Mouse (Mus musculus) heart, embryonic 16.5 days (tissue): ENCODE results near the gene Kcnh6. TPM values are rescaled to one million over a fixed set of nuclear protein-coding genes. Genes with fewer than 3 reads are reported as not detected.

Experiments used
- ATAC-seq: fragments of 200-750 bp; cut with Nextera tagmentation; replicated peaks from 2 replicates; pipeline ENCODE4 v1.8.0; 2017; ENCODE audit warnings: moderate number of reproducible peaks; ENCODE audit not compliant: insufficient read depth, low FRiP score; ENCODE audit errors: extremely low read depth
- H3K27ac ChIP-seq: fragments of 300-500 bp; sonication (generic); 2 replicates; pipeline ENCODE4 v1.5.1; 2014; ENCODE audit warnings: mild to moderate bottlenecking, low read length, control low read depth, moderate library complexity
- H3K27me3 ChIP-seq: fragments of 300-500 bp; sonication (generic); 2 replicates; pipeline ENCODE4 v1.6.1; 2014; ENCODE audit warnings: low read length, mixed read lengths; ENCODE audit not compliant: control insufficient read depth, insufficient read depth
- H3K36me3 ChIP-seq: fragments of 300-500 bp; sonication (generic); 2 replicates; pipeline ENCODE4 v1.6.1; 2014; ENCODE audit not compliant: control insufficient read depth, insufficient read depth
- H3K4me1 ChIP-seq: fragments of 300-500 bp; sonication (generic); 2 replicates; pipeline ENCODE4 v1.6.1; 2014; ENCODE audit warnings: low read length, mixed read lengths; ENCODE audit not compliant: control insufficient read depth, insufficient read depth
- H3K4me2 ChIP-seq: fragments of 300-500 bp; sonication (generic); 2 replicates; pipeline ENCODE4 v1.6.1; 2014; ENCODE audit warnings: low read depth, mild to moderate bottlenecking, control low read depth, low read length
- H3K4me3 ChIP-seq: fragments of 300-500 bp; sonication (generic); 2 replicates; pipeline ENCODE4 v1.5.1; 2014; ENCODE audit warnings: mild to moderate bottlenecking, control low read depth, low read length
- H3K9ac ChIP-seq: fragments of 300-500 bp; sonication (generic); 2 replicates; pipeline ENCODE4 v1.6.1; 2014; ENCODE audit warnings: low read length, control low read depth
- H3K9me3 ChIP-seq: fragments of 300-500 bp; sonication (generic); replicated peaks from 2 replicates; pipeline ENCODE4 v1.6.1; 2016; ENCODE audit warnings: low read length; ENCODE audit not compliant: control insufficient read depth
- WGBS: fragments of 180-500 bp; shearing (Covaris S2); extraction: QIAGEN DNeasy Blood & Tissue Kit; methylation state at CpG from one replicate; pipeline ENCODE4 v1.1.7; 2014; 5-methylcytosine and 5-hydroxymethylcytosine counted together
- polyA plus RNA-seq: library from polyadenylated mRNA; unstranded; fragments of >200 nt; fragmentation: Nextera tagmentation; extraction: Ambion mirVana; gene quantifications from 2 replicates; pipeline ENCODE4 v1.2.1, GENCODE M21; 2015

Kcnh6 gene
- 0.35 and 0.46 TPM in 2 replicates for polyA plus RNA-seq

- no peaks in the 10 kb centered on the region for H3K36me3 ChIP-seq
- H3K4me2 ChIP-seq, result peak within 1 kb of the TSS; percentile 70
- H3K27me3 ChIP-seq, result peaks cover 20% of the 10 kb centered on the region
- under 1% methylated on average over 25 of the region's 25 CpGs for WGBS
- peaks cover 3% of the 10 kb centered on the region for H3K4me1 ChIP-seq
- H3K9me3 ChIP-seq, result no peaks in the 10 kb centered on the region
- no peak; the same call in 1 of the 2 replicates for ATAC-seq
- no peak within 1 kb of the TSS for H3K27ac ChIP-seq
- peak within 1 kb of the TSS; percentile 35 for H3K4me3 ChIP-seq
- no peak within 1 kb of the TSS for H3K9ac ChIP-seq
Measured at GRCm38 (mm10) chr11:106007821-106008220, at the start of gene Kcnh6. Gene Kcnh6, plus strand, starts transcription at chr11:106008124.

GRCm38 (mm10) chr11:105958566-105958965 lies 49.4 kb upstream of the Kcnh6 start:
- WGBS, result 39% methylated on average over 1 of the region's 1 CpGs
- no peak overlapping the region for H3K4me2 ChIP-seq
- no peak overlapping the region for H3K4me3 ChIP-seq
- peaks cover 9% of the 10 kb centered on the region for H3K4me1 ChIP-seq
- no peaks in the 10 kb centered on the region; the same call in 1 of the 2 replicates for H3K27me3 ChIP-seq
- no peak for ATAC-seq
- H3K27ac ChIP-seq, result no peak overlapping the region
- H3K9me3 ChIP-seq, result no peaks in the 10 kb centered on the region
- no peak overlapping the region for H3K9ac ChIP-seq
- H3K36me3 ChIP-seq, result no peaks in the 10 kb centered on the region

- Histone ChIP-seq H3K4me3 (peak overlapping the region; percentile 12; the same call in 1 of the 2 replicates), H3K4me2 (peak overlapping the region; percentile 55), H3K9me3 (no peaks in the 10 kb centered on the region), H3K4me1 (peaks cover 9% of the 10 kb centered on the region), H3K36me3 (no peaks in the 10 kb centered on the region), H3K27ac (no peak overlapping the region), H3K9ac (peak overlapping the region; percentile 29; the same call in 1 of the 2 replicates), H3K27me3 (no peaks in the 10 kb centered on the region; the same call in 1 of the 2 replicates)
- WGBS, result 3% methylated on average over 17 of the region's 17 CpGs
- no peak for ATAC-seq
Measured at GRCm38 (mm10) chr11:105959355-105959754, 48.6 kb upstream of the Kcnh6 start.

- Histone ChIP-seq H3K9me3 (no peaks in the 10 kb centered on the region), H3K4me2 (no peak overlapping the region), H3K4me1 (peaks cover 7% of the 10 kb centered on the region; the same call in 1 of the 2 replicates), H3K4me3 (no peak overlapping the region), H3K27me3 (peaks cover 35% of the 10 kb centered on the region), H3K36me3 (no peaks in the 10 kb centered on the region), H3K9ac (no peak overlapping the region), H3K27ac (no peak overlapping the region)
- WGBS, result 60% methylated on average over 5 of the region's 5 CpGs
- no peak for ATAC-seq
Measured at GRCm38 (mm10) chr11:105964691-105965090, 43.2 kb upstream of the Kcnh6 start.

GRCm38 (mm10) chr11:105966288-105966687 lies 41.6 kb upstream of the Kcnh6 start:
- Histone ChIP-seq H3K36me3 (no peaks in the 10 kb centered on the region), H3K27me3 (peaks cover 44% of the 10 kb centered on the region), H3K4me2 (no peak overlapping the region), H3K27ac (no peak overlapping the region), H3K4me1 (peaks cover 7% of the 10 kb centered on the region; the same call in 1 of the 2 replicates), H3K9me3 (no peaks in the 10 kb centered on the region), H3K4me3 (no peak overlapping the region), H3K9ac (no peak overlapping the region)
- 58% methylated on average over 4 of the region's 4 CpGs for WGBS
- no peak for ATAC-seq

- peak; percentile 47; the same call in 1 of the 2 replicates for ATAC-seq
- peaks cover 7% of the 10 kb centered on the region; the same call in 1 of the 2 replicates for H3K4me1 ChIP-seq
- peak within 1 kb of the TSS; percentile 81 for H3K4me2 ChIP-seq
- peaks cover 47% of the 10 kb centered on the region for H3K27me3 ChIP-seq
- 1% methylated on average over 73 of the region's 76 CpGs for WGBS
- H3K9ac ChIP-seq, result peak within 1 kb of the TSS; percentile 53
- no peaks in the 10 kb centered on the region for H3K36me3 ChIP-seq
- no peak within 1 kb of the TSS for H3K27ac ChIP-seq
- H3K4me3 ChIP-seq, result peak within 1 kb of the TSS; percentile 56
- no peaks in the 10 kb centered on the region for H3K9me3 ChIP-seq
Measured at GRCm38 (mm10) chr11:105967741-105968574, 40.0 kb upstream of the Kcnh6 start, which contains the start of gene Ace. Gene Ace, plus strand, starts transcription at chr11:105967945.

GRCm38 (mm10) chr11:105968948-105969347 lies 39.0 kb upstream of the Kcnh6 start:
- H3K9me3 ChIP-seq, result no peaks in the 10 kb centered on the region
- peaks cover 50% of the 10 kb centered on the region for H3K27me3 ChIP-seq
- no peak for ATAC-seq
- no peak overlapping the region for H3K9ac ChIP-seq
- no peak overlapping the region for H3K27ac ChIP-seq
- WGBS, result 48% methylated on average over 10 of the region's 10 CpGs
- H3K36me3 ChIP-seq, result no peaks in the 10 kb centered on the region
- no peak overlapping the region for H3K4me3 ChIP-seq
- peak overlapping the region; percentile 81; the same call in 1 of the 2 replicates for H3K4me2 ChIP-seq
- peaks cover 7% of the 10 kb centered on the region; the same call in 1 of the 2 replicates for H3K4me1 ChIP-seq

- peaks cover 51% of the 10 kb centered on the region for H3K27me3 ChIP-seq
- no peaks in the 10 kb centered on the region for H3K36me3 ChIP-seq
- H3K27ac ChIP-seq, result no peak overlapping the region
- peaks cover 7% of the 10 kb centered on the region; the same call in 1 of the 2 replicates for H3K4me1 ChIP-seq
- ATAC-seq, result no peak
- H3K4me3 ChIP-seq, result no peak overlapping the region
- H3K4me2 ChIP-seq, result no peak overlapping the region
- WGBS, result 63% methylated on average over 1 of the region's 1 CpGs
- H3K9ac ChIP-seq, result no peak overlapping the region
- H3K9me3 ChIP-seq, result no peaks in the 10 kb centered on the region
Measured at GRCm38 (mm10) chr11:105969516-105969915, 38.4 kb upstream of the Kcnh6 start.

- no peaks in the 10 kb centered on the region for H3K9me3 ChIP-seq
- no peaks in the 10 kb centered on the region for H3K36me3 ChIP-seq
- no peak overlapping the region for H3K4me2 ChIP-seq
- no peak for ATAC-seq
- no peaks in the 10 kb centered on the region for H3K4me1 ChIP-seq
- no peak overlapping the region for H3K9ac ChIP-seq
- H3K4me3 ChIP-seq, result no peak overlapping the region
- H3K27me3 ChIP-seq, result peaks cover 19% of the 10 kb centered on the region
- WGBS, result 80% methylated on average over 6 of the region's 6 CpGs
- H3K27ac ChIP-seq, result no peak overlapping the region
Measured at GRCm38 (mm10) chr11:105974593-105974992, 33.3 kb upstream of the Kcnh6 start.
